Mouse (Mus musculus) hindbrain, embryonic 14.5 days (tissue): ENCODE measurements around the gene Gm9376. TPM values are rescaled to one million over a fixed set of nuclear protein-coding genes. Genes with fewer than 3 reads are reported as not detected.

Experiments used
- ATAC-seq: fragments of 200-750 bp; cut with Nextera tagmentation; 2 replicates; pipeline ENCODE4 v1.8.0; 2017; ENCODE audit warnings: moderate number of reproducible peaks, mild to moderate bottlenecking, moderate TSS enrichment, moderate library complexity; ENCODE audit not compliant: low FRiP score
- DNase-seq: peaks from one replicate; pipeline ENCODE4 v3.0.0-alpha.2; 2015; ENCODE audit warnings: low spot score
- H3K27ac ChIP-seq: fragments of 300-500 bp; sonication (generic); 2 replicates; pipeline ENCODE4 v1.5.1; 2014; ENCODE audit warnings: mild to moderate bottlenecking, moderate library complexity
- H3K27me3 ChIP-seq: fragments of 300-500 bp; sonication (generic); 2 replicates; pipeline ENCODE4 v1.6.1; 2014; ENCODE audit warnings: mild to moderate bottlenecking, low read length, mixed read lengths; ENCODE audit not compliant: control insufficient read depth, insufficient read depth
- H3K36me3 ChIP-seq: fragments of 300-500 bp; sonication (generic); replicated peaks from 2 replicates; pipeline ENCODE4 v1.6.1; 2014; ENCODE audit not compliant: control insufficient read depth, insufficient read depth
- H3K4me1 ChIP-seq: fragments of 300-500 bp; sonication (generic); replicated peaks from 2 replicates; pipeline ENCODE4 v1.6.1; 2014; ENCODE audit warnings: antibody characterized with exemption, low read length, mixed read lengths; ENCODE audit not compliant: control insufficient read depth, insufficient read depth
- H3K4me2 ChIP-seq: fragments of 300-500 bp; sonication (generic); replicated peaks from 2 replicates; pipeline ENCODE4 v1.6.1; 2014; ENCODE audit warnings: mild to moderate bottlenecking, moderate library complexity
- H3K4me3 ChIP-seq: fragments of 300-500 bp; sonication (generic); replicated peaks from 2 replicates; pipeline ENCODE4 v1.5.1; 2014; ENCODE audit warnings: mild to moderate bottlenecking, low read length
- H3K9ac ChIP-seq: fragments of 300-500 bp; sonication (generic); 2 replicates; pipeline ENCODE4 v1.6.1; 2014
- H3K9me3 ChIP-seq: fragments of 300-500 bp; sonication (generic); 2 replicates; pipeline ENCODE4 v1.6.1; 2016; ENCODE audit warnings: low read length; ENCODE audit not compliant: control insufficient read depth
- WGBS: fragments of 180-500 bp; shearing (Covaris S2); extraction: QIAGEN DNeasy Blood & Tissue Kit; methylation state at CpG from one replicate; pipeline ENCODE4 v1.1.7; 2014; 5-methylcytosine and 5-hydroxymethylcytosine counted together
- polyA plus RNA-seq: library from polyadenylated mRNA; unstranded; fragments of >200 nt; fragmentation: Nextera tagmentation; extraction: Ambion mirVana; gene quantifications from 2 replicates; pipeline ENCODE4 v1.2.1, GENCODE M21; 2014

The Gm9376 gene
- polyA plus RNA-seq: not detected in 2 replicates

DNA sequence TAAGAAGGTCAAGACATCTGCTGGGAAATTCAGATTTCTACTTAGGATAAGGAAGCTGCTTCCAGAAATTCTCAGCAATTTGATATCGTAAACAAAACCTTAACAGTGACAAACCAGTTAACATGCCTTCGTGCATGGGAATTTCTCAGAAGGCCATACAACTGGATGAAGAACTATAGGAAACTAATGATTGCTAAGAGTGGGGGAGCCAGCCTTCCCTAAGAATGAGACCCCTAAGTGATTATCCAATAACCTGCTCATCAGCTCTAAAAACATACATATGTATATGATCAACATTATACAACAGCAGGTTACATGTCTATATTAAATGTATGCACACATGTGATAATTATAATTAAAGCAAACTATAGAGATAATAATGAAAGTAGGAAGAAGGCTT is at the start of gene Gm9376:
TSS of gene Gm9376 (plus strand) at position 301 of the 400 bp plus-strand sequence.
- Histone ChIP-seq H3K27me3 (no peaks in the 10 kb centered on the region), H3K9ac (no peak within 1 kb of the TSS), H3K27ac (no peak within 1 kb of the TSS), H3K4me3 (no peak within 1 kb of the TSS), H3K36me3 (no peaks in the 10 kb centered on the region), H3K4me2 (no peak within 1 kb of the TSS), H3K4me1 (no peaks in the 10 kb centered on the region), H3K9me3 (no peaks in the 10 kb centered on the region)
- no peak for DNase-seq
- 94% methylated on average over 2 of the region's 2 CpGs for WGBS
- no peak for ATAC-seq

DNA sequence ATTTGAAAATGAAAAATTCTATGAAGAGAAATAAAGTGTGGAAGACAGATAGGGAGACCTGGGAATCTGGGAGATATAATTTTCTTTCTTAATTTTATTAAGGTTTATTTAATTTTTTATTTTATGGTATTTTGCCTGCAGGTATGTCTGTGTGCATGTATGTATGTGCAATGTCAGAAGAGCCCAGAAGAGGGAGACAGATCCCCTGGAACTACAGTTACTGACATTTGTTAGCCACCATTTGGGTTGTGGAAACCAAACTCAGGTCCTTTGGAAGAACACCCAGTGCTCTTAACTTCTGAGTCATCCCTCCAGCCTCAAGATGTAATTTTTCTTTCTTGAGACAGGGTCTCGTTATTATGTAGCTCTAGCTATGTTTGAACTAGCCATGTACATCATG is 45.9 kb upstream of the Gm9376 start:
- H3K4me3 ChIP-seq: no peak overlapping the region
- DNase-seq (no peak), ATAC-seq (no peak)
- H3K27me3 ChIP-seq: peaks cover 43% of the 10 kb centered on the region
- H3K4me1 ChIP-seq: no peaks in the 10 kb centered on the region
- no peaks in the 10 kb centered on the region for H3K36me3 ChIP-seq
- H3K9me3 ChIP-seq: no peaks in the 10 kb centered on the region
- no peak overlapping the region for H3K4me2 ChIP-seq
- no peak overlapping the region for H3K9ac ChIP-seq
- no peak overlapping the region for H3K27ac ChIP-seq
- 100% methylated on average over 1 of the region's 1 CpGs for WGBS

- no peaks in the 10 kb centered on the region for H3K9me3 ChIP-seq
- H3K27ac ChIP-seq: no peak overlapping the region
- WGBS: 27% methylated on average over 16 of the region's 16 CpGs
- H3K27me3 ChIP-seq: peaks cover 80% of the 10 kb centered on the region
- peaks cover 4% of the 10 kb centered on the region; the same call in 1 of the 2 replicates for H3K4me1 ChIP-seq
- H3K36me3 ChIP-seq: no peaks in the 10 kb centered on the region
- H3K9ac ChIP-seq: no peak overlapping the region
- H3K4me3 ChIP-seq: no peak overlapping the region
- H3K4me2 ChIP-seq: peak overlapping the region; percentile 15
- no peak for ATAC-seq
- no peak for DNase-seq
These were observed 41.6 kb upstream of the Gm9376 start for GRCm38 (mm10) chr14:118225061-118225743.

GRCm38 (mm10) chr14:118225911-118226310 is 40.8 kb upstream of the Gm9376 start:
- peak; percentile 38; the same call in 1 of the 2 replicates for ATAC-seq
- H3K27ac ChIP-seq: no peak overlapping the region

DNA sequence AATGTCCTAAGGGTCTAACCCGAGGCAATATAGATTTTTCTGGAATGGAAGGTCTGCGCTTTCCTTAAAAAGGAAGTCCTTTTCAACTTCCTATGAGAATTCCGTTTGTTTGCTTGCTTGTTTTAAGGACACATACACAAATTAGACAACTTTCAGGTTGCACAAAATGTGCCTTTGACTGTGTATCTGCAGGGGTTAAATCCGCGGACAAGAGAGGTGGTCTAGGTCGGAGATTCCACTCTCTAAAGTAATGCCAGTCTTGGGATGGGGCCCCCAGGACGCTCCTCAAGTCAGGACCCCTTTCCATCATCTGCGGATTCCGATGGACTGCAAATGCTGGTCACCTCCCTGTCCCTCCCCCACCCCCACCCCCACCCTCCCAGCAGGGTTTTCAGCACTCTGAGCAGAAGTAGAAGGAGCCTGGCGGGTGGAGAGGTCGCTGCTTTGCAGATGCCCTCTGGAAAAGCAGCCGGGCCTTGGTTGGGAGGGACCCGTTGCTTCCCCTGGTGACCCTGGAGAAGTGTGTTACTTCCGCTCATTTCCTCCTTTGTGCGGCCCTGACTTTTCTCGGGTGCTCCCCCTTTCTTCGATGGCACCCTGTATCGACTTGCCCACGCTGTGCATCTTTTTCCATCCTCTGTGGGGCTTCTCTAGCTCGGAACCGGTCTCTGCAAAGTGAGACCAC is 40.1 kb upstream of the Gm9376 start:
- no peak overlapping the region for H3K9ac ChIP-seq
- no peaks in the 10 kb centered on the region for H3K9me3 ChIP-seq
- peaks cover 94% of the 10 kb centered on the region for H3K27me3 ChIP-seq
- ATAC-seq (no peak), DNase-seq (no peak)
- under 1% methylated on average over 21 of the region's 21 CpGs for WGBS
- H3K36me3 ChIP-seq: no peaks in the 10 kb centered on the region
- H3K4me3 ChIP-seq: no peak overlapping the region
- no peak overlapping the region for H3K27ac ChIP-seq
- peaks cover 4% of the 10 kb centered on the region; the same call in 1 of the 2 replicates for H3K4me1 ChIP-seq
- H3K4me2 ChIP-seq: peak overlapping the region; percentile 15; the same call in 1 of the 2 replicates

More at GRCm38 (mm10) chr14:118225911-118226310, 40.8 kb upstream of the Gm9376 start:
- under 1% methylated on average over 21 of the region's 21 CpGs for WGBS
- H3K27me3 ChIP-seq: peaks cover 87% of the 10 kb centered on the region
- H3K36me3 ChIP-seq: no peaks in the 10 kb centered on the region
- DNase-seq: peak; percentile 45
- H3K9ac ChIP-seq: no peak overlapping the region
- peaks cover 4% of the 10 kb centered on the region; the same call in 1 of the 2 replicates for H3K4me1 ChIP-seq
- peak overlapping the region; percentile 15 for H3K4me2 ChIP-seq
- 0 out of 2 replicates have a peak overlapping the region, but pooled peaks have one; percentile 4 for H3K4me3 ChIP-seq
- H3K9me3 ChIP-seq: no peaks in the 10 kb centered on the region

- Histone ChIP-seq H3K4me1 (peaks cover 24% of the 10 kb centered on the region; the same call in 1 of the 2 replicates), H3K4me3 (peak overlapping the region; percentile 21), H3K36me3 (no peaks in the 10 kb centered on the region), H3K27me3 (peaks cover 77% of the 10 kb centered on the region), H3K9me3 (no peaks in the 10 kb centered on the region), H3K27ac (peak overlapping the region; percentile 26), H3K9ac (peak overlapping the region; percentile 44), H3K4me2 (peak overlapping the region; percentile 43)
- 1% methylated on average over 8 of the region's 8 CpGs for WGBS
- ATAC-seq: no peak
- peak; percentile 46 for DNase-seq
These were observed 34.3 kb upstream of the Gm9376 start for GRCm38 (mm10) chr14:118232381-118232970.

DNA sequence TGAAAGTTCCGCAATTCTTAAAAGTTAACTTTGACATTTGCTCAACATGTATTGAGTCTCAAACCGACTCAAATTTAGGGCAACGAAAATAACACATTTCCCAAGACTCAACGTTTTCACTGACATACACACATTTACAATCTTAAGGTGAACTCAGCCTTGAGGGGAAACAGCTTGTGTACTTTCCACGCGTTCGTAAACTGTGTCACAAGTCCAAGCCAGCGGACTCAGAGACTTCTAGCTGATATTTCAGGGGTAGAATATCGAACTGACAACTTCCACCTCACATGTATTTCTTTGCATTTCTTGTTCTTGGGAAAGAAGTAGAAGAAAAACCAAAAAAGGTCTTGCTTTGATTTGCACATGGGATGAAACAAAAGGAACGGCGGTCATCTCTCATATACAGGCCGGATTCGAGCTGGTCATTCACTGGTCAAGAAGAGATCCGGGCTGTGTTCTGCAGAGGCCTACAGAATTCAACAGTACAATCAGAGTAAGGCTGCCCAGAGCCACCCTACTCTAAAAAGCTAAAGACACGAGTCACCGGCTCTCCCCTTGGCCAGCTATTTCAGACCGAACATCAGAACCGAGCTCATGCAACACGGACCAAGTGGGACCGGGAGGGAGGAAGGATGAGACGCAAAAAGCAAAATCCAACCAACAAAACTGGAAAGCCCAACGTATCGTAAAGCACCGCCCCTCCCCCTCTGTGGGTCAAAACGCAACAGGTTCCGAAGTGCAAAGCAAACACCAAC is 32.8 kb upstream of the Gm9376 start:
- Histone ChIP-seq H3K4me1 (peaks cover 21% of the 10 kb centered on the region; the same call in 1 of the 2 replicates), H3K36me3 (no peaks in the 10 kb centered on the region), H3K9ac (peak overlapping the region; percentile 64), H3K27me3 (peaks cover 75% of the 10 kb centered on the region), H3K27ac (peak overlapping the region; percentile 75; the same call in 1 of the 2 replicates), H3K4me3 (peak overlapping the region; percentile 54), H3K9me3 (no peaks in the 10 kb centered on the region), H3K4me2 (peak overlapping the region; percentile 88)
- ATAC-seq (no peak), DNase-seq (peak; percentile 36)
- WGBS: 3% methylated on average over 26 of the region's 26 CpGs

GRCm38 (mm10) chr14:118234541-118235210 is 32.1 kb upstream of the Gm9376 start:
- Histone ChIP-seq H3K9me3 (no peaks in the 10 kb centered on the region), H3K27ac (peak overlapping the region; percentile 75), H3K4me1 (peaks cover 21% of the 10 kb centered on the region; the same call in 1 of the 2 replicates), H3K36me3 (no peaks in the 10 kb centered on the region), H3K27me3 (peaks cover 75% of the 10 kb centered on the region), H3K4me2 (peak overlapping the region; percentile 88), H3K9ac (peak overlapping the region; percentile 64), H3K4me3 (peak overlapping the region; percentile 54)
- WGBS: under 1% methylated on average over 83 of the region's 84 CpGs
- no peak for DNase-seq
- ATAC-seq: no peak
